Mouse (Mus musculus): Measurements from ENCODE around the gene Nos1ap. TPM values are rescaled to one million over a fixed set of nuclear protein-coding genes. Genes with fewer than 3 reads are reported as not detected.

Gene Nos1ap
- total RNA-seq, 2 experiments from 2014 or later = 23.4 to 24.3 TPM

GRCm38 (mm10) chr1:170325277-170325676, 264.4 kb downstream of the Nos1ap start:
- intact Hi-C loops (cut with DNase I) = no loop called here

GRCm38 (mm10) chr1:170324312-170324711, 265.3 kb downstream of the Nos1ap start:
- intact Hi-C loops (cut with DNase I) = no loop called here
- no peak for DNase-seq (ENCODE audit: low spot score)

More at GRCm38 (mm10) chr1:170325277-170325676, 264.4 kb downstream of the Nos1ap start:
- no peak for DNase-seq (ENCODE audit: low spot score)

DNA sequence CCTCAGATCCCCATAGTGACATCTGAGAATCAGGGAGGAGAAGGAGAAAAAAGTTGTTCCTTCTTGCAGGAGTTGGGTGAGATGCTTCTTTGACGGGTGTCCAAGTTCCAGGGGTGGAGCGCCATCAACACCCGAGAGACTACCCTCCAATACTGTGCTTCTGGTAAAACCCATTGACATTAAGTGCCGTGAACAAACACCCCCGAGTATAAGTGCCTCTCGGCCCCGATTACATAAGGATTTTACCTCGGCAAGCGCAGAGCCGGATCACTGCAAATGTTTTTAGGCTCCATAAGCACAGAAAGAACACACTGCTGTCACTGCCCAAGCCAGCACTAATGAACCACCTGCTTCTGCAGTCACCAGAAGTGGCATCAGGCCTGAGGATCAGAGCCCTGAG, 266.7 kb downstream of the Nos1ap start:
- intact Hi-C loops (cut with DNase I) = no loop called here
- no peak for DNase-seq (ENCODE audit: low spot score)

GRCm38 (mm10) chr1:170322046-170322445, 267.6 kb downstream of the Nos1ap start:
- no peak for DNase-seq (ENCODE audit: low spot score)
- intact Hi-C loops (cut with DNase I) = no loop called here

DNA sequence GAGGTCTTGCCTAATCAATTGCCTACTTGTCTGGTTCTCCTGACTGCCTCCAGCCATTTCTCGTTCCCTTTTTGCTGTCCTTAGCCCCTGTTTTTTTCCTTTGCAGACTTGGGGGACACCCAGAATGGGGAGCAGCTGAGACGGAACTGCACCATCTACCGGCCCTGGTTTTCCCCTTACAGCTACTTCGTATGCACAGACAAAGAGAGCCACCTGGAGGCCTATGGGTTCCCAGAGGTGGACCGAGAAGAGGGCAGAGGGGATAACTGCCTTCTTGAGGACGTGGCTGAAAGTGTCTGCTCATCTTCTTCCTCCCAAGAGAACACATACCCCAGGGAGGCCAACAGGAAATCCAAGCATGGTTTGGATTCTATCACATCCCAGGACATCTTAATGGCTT, 278.2 kb downstream of the Nos1ap start:
- intact Hi-C loops (cut with DNase I) = no loop called here
- DNase-seq (ENCODE audit: low spot score) = no peak

GRCm38 (mm10) chr1:170308503-170308902, 281.2 kb downstream of the Nos1ap start, which contains the start of gene Spata46:
TSS of gene Spata46 (plus strand) at chr1:170308803.
- intact Hi-C loops (cut with DNase I) = no loop called here
- DNase-seq (ENCODE audit: low spot score) = no peak

DNA sequence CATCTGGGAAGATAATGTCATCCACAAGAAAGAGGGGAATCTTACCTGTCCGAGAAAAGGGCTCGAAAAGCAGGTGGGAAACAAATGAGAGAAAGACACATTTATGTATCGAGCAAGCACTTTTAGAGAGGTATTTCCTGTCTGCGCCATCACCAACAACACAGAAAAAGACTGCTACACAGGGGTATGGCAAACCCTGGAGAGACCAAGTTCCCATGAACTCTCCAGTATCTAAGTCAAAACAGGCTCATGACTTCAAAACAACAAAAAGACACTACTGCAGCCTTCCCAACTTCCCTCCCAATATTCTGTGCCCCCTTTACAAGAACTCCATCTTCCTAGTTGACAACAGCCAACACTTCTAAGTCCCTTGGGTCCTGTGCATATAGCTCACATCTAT, 283.4 kb downstream of the Nos1ap start, which contains the start of gene Gm7694:
Gene Gm7694 (minus strand): TSS at position 101 of the 400 bp plus-strand sequence.
- DNase-seq (ENCODE audit: low spot score) = no peak
- intact Hi-C loops (cut with DNase I) = no loop called here

GRCm38 (mm10) chr1:170305002-170305401, 284.7 kb downstream of the Nos1ap start:
- no peak for DNase-seq (ENCODE audit: low spot score)
- intact Hi-C loops (cut with DNase I) = no loop called here

- intact Hi-C loops (cut with DNase I) = no loop called here
- DNase-seq (ENCODE audit: low spot score) = no peak
Observed at GRCm38 (mm10) chr1:170303103-170303502, 286.6 kb downstream of the Nos1ap start.

GRCm38 (mm10) chr1:170302456-170302855, 287.2 kb downstream of the Nos1ap start:
- intact Hi-C loops (cut with DNase I) = no loop called here
- no peak for DNase-seq (ENCODE audit: low spot score)

GRCm38 (mm10) chr1:170301686-170302085, 288.0 kb downstream of the Nos1ap start:
- DNase-seq (ENCODE audit: low spot score) = no peak
- intact Hi-C loops (cut with DNase I) = no loop called here

DNA sequence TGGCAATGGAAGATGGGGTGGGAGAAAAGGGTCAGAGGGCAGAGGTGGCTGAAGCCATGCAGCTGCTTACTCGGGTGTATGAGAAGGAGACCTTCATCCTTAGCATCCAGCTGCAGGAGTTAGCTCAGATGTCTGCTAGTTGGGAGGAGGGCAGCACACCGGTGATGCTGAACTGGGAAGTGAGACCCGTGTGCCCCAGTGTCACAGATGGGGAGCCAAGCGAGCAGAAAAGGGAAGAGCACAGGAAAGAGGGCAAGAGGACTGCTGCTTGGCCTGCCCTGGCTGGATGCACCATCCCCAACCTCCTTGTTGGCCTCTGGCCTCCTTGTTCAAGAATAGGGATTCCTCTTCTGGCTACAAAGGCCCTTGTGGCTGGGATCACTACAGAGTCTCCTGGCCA, 290.2 kb downstream of the Nos1ap start:
- intact Hi-C loops (cut with DNase I) = no loop called here
- no peak for DNase-seq (ENCODE audit: low spot score)

DNA sequence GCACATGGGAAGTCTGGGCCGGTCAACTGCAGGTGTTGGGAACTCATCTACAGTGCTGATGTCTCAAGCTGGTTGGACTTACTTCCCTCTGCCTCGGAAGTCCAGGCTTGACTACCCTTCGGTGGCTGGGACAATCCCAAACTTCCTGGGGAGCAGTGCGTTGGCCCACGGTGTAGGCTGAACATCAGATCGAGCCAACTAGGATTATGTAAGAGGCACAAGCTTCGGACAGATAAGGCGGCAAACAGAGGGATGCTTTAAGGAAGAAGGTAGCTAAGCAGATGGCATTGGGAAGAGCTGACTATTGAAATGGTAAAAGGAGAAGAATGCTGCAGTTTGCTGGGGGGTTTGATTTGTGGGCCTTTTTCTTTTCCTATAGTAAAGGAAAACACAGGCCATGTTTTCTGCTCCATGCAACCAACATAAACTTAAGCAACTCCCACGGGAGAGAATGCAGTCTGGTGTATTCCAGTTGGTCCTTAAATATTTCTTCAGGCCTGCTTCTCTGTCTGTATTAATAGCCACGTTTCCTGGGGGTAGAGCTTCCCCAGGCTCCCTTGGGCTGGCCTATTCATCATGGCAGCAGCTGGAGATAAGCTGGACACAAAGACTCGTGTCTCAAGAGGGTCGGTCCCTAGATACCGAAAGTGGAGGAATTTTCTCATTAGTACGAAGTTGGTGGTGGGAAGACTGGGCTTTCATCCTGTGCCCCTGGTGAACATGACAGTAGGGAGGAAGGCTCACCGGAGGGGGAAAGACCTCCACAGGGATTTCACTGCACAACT, 294.7 kb downstream of the Nos1ap start:
- intact Hi-C loops (cut with DNase I) = no loop called here
- DNase-seq (ENCODE audit: low spot score) = no peak

DNA sequence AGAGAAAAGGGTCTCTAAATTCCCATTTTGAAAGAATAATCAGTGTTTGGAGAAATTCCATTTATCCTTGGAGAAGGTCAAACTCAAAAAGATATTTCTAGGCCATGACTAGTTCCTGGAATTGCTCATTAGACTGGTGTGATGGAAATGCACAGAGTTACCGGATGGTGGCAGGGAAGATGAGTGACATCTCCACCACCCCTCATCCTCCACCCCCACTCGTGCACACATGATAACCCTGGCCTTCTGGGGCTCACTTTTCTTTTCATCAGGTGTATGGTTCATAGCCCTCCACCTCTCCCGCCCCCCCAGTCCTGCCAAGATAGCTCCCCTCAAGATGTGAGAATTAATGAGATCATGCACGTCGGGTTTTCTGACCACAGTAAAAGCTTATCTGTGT, 296.4 kb downstream of the Nos1ap start:
- DNase-seq (ENCODE audit: low spot score) = no peak
- intact Hi-C loops (cut with DNase I) = loop anchor here (2.0 kb wide), 1 partner anchor 320 kb away; no protein-coding TSS in a partner anchor

DNA sequence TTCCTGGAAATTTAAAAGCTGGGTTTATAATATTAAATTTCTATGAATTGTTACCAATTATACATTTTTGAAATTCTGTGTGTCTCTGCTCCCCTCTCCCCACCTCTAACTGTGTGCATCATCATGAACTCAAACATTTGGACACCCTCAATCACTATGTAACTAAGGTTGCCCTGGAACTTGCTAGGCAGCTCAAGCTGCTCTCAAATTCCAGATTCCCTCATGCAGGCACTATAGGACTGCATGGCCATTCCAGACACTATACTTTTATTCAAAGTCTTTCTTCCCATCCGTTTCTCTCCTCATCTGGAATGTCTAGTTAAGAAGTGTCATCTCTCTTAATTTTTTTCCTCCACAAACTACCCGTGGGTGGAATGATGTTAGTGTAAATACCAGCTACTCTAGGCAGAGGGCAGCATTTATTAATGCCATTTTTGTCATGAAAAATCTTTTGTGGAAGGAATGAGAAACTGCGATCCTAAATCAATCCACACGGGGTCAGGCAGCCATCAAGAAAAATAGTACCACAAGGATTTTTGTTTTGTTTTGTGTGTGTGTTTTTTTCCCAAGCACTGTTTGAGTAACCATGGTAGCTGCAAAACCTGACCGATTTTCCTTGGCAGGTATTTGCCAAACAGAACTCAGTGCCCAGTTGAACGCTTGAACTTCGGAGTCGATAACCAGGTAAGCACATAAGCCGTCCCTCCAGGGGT, 297.3 kb downstream of the Nos1ap start:
- no peak for DNase-seq (ENCODE audit: low spot score)
- intact Hi-C loops (cut with DNase I) = loop anchor here (2.0 kb wide), 1 partner anchor 320 kb away; no protein-coding TSS in a partner anchor

DNA sequence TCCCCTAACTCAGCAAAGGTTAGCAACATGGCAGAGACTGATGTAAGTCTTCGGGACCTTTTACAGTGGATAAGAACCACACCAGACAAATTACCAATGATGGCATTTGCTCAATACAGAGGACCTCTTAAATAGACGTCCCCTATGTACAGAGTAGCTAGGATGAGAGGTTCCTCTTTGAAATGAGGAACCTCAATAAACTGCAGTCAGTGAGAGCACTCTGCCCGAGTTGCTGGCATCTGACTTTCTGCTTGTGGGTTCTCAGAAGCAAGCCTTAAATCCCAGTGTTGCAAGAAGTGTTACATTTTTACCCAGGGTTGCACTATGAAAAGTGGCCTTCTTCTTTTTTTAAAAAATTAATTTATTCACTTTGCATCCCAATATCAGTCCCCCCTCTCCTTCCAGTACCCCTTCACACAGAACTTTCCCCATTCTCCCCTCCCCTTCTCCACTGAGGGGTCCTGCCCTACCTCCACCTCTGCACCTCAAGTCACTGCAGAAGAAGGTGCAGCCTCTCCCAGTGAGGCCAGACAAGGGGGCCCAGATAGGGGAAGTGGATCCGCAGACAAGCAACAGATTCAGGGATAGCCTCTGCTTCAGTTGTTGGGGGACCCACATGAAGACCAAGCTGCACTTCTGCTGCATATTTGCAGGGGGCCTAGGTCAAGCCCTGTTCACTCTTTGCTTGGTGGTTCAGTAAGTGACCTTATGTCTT, 307.1 kb downstream of the Nos1ap start:
- no peak for DNase-seq (ENCODE audit: low spot score)
- intact Hi-C loops (cut with DNase I) = loop anchor here (10.0 kb wide), 1 partner anchor 552 kb away; no protein-coding TSS in a partner anchor

DNA sequence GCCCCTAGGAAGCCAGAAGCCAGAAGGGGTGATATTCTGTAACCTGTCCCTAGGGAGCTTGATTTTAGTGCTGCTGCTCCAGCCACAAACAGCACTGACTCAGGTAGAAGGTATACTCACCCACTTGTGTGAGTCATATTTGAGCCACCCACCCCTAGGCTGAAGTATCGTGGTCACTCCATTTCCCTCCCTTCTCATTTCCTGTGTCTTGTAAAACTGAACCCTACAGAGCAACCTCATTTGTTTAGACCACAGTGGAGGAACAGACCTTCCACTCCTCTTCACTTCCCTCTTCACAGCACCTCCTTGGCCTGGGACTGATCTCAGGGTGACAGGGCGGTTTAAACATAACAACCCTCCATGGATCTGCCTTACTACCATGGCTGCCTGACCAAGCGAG, 312.6 kb downstream of the Nos1ap start, which contains the start of gene Sh2d1b1:
Gene Sh2d1b1 (plus strand): TSS at position 305 of the 400 bp plus-strand sequence.
- intact Hi-C loops (cut with DNase I) = no loop called here
- no peak for DNase-seq (ENCODE audit: low spot score)

GRCm38 (mm10) chr1:170273252-170273651, 316.4 kb downstream of the Nos1ap start:
- intact Hi-C loops (cut with DNase I) = no loop called here
- no peak for DNase-seq (ENCODE audit: low spot score)

GRCm38 (mm10) chr1:170270696-170271095, 319.0 kb downstream of the Nos1ap start:
- DNase-seq (ENCODE audit: low spot score) = no peak
- intact Hi-C loops (cut with DNase I) = no loop called here

- intact Hi-C loops (cut with DNase I) = no loop called here
- no peak for DNase-seq (ENCODE audit: low spot score)
Observed at GRCm38 (mm10) chr1:170270281-170270680, 319.4 kb downstream of the Nos1ap start.
